Mouse (Mus musculus): ENCODE results near the gene Lrrc43. TPM values are rescaled to one million over a fixed set of nuclear protein-coding genes. Genes with fewer than 3 reads are reported as not detected.

Gene Lrrc43
- total and polyA plus RNA-seq, 3 experiments, result not detected

Other genes starting within 250 kb of the Lrrc43 start
- gene Wdr66, start 237.2 kb upstream of the Lrrc43 start, total RNA-seq (2012; rRNA removed), result 0.13 and 0.21 TPM in 2 replicates
- gene Wdr66, start 237.2 kb upstream of the Lrrc43 start, total RNA-seq (2014; rRNA removed), result 0.21 TPM in 1 of 2 replicates, not detected in the other
- gene Wdr66, start 237.2 kb upstream of the Lrrc43 start, polyA plus RNA-seq (2012; ENCODE audit: insufficient read length, low read depth), result 0.34 and 0.55 TPM in 2 replicates
- gene Bcl7a, start 145.5 kb upstream of the Lrrc43 start, total RNA-seq (2012; rRNA removed), result 3.6 and 4.3 TPM in 2 replicates
- 1.9 and 2.3 TPM in 2 replicates for gene Bcl7a, start 145.5 kb upstream of the Lrrc43 start, total RNA-seq (2014; rRNA removed)
- 6.3 and 7.2 TPM in 2 replicates for gene Bcl7a, start 145.5 kb upstream of the Lrrc43 start, polyA plus RNA-seq (2012; ENCODE audit: insufficient read length, low read depth)
- 5.8 and 7.4 TPM in 2 replicates for gene Mlxip, start 94.5 kb upstream of the Lrrc43 start, total RNA-seq (2012; rRNA removed)
- gene Mlxip, start 94.5 kb upstream of the Lrrc43 start, total RNA-seq (2014; rRNA removed), result 4.3 and 4.4 TPM in 2 replicates
- gene Mlxip, start 94.5 kb upstream of the Lrrc43 start, polyA plus RNA-seq (2012; ENCODE audit: insufficient read length, low read depth), result 15.4 and 17.9 TPM in 2 replicates
- gene Il31, start 184 bp downstream of the Lrrc43 start, total RNA-seq (2012; rRNA removed), result not detected in 2 replicates
- gene Il31, start 184 bp downstream of the Lrrc43 start, total RNA-seq (2014; rRNA removed), result not detected in 2 replicates
- gene Il31, start 184 bp downstream of the Lrrc43 start, polyA plus RNA-seq (2012; ENCODE audit: insufficient read length, low read depth), result not detected in 2 replicates
- 0.17 and 0.30 TPM in 2 replicates for gene B3gnt4, start 21.2 kb downstream of the Lrrc43 start, total RNA-seq (2012; rRNA removed)
- not detected in 2 replicates for gene B3gnt4, start 21.2 kb downstream of the Lrrc43 start, total RNA-seq (2014; rRNA removed)
- not detected in 2 replicates for gene B3gnt4, start 21.2 kb downstream of the Lrrc43 start, polyA plus RNA-seq (2012; ENCODE audit: insufficient read length, low read depth)
- gene Diablo, start 34.9 kb downstream of the Lrrc43 start, total RNA-seq (2012; rRNA removed), result 37.7 and 41.8 TPM in 2 replicates
- 68.0 and 75.2 TPM in 2 replicates for gene Diablo, start 34.9 kb downstream of the Lrrc43 start, total RNA-seq (2014; rRNA removed)
- gene Diablo, start 34.9 kb downstream of the Lrrc43 start, polyA plus RNA-seq (2012; ENCODE audit: insufficient read length, low read depth), result 58.7 and 63.2 TPM in 2 replicates
- gene Gm49027, start 36.2 kb downstream of the Lrrc43 start, total RNA-seq (2012; rRNA removed), result 0.38 and 0.63 TPM in 2 replicates
- not detected in 2 replicates for gene Gm49027, start 36.2 kb downstream of the Lrrc43 start, total RNA-seq (2014; rRNA removed)
- not detected in 2 replicates for gene Gm49027, start 36.2 kb downstream of the Lrrc43 start, polyA plus RNA-seq (2012; ENCODE audit: insufficient read length, low read depth)
- gene Vps33a, start 83.7 kb downstream of the Lrrc43 start, total RNA-seq (2012; rRNA removed), result 21.0 and 24.8 TPM in 2 replicates
- gene Vps33a, start 83.7 kb downstream of the Lrrc43 start, total RNA-seq (2014; rRNA removed), result 17.0 and 17.1 TPM in 2 replicates
- 27.8 and 30.6 TPM in 2 replicates for gene Vps33a, start 83.7 kb downstream of the Lrrc43 start, polyA plus RNA-seq (2012; ENCODE audit: insufficient read length, low read depth)
- gene Clip1, start 195.3 kb downstream of the Lrrc43 start, total RNA-seq (2012; rRNA removed), result 26.7 and 28.1 TPM in 2 replicates
- gene Clip1, start 195.3 kb downstream of the Lrrc43 start, total RNA-seq (2014; rRNA removed), result 24.9 and 25.4 TPM in 2 replicates
- gene Clip1, start 195.3 kb downstream of the Lrrc43 start, polyA plus RNA-seq (2012; ENCODE audit: insufficient read length, low read depth), result 37.1 and 42.9 TPM in 2 replicates
- gene Zcchc8, start 231.8 kb downstream of the Lrrc43 start, total RNA-seq (2012; rRNA removed), result 15.2 and 17.0 TPM in 2 replicates
- 24.4 and 31.8 TPM in 2 replicates for gene Zcchc8, start 231.8 kb downstream of the Lrrc43 start, total RNA-seq (2014; rRNA removed)
- gene Zcchc8, start 231.8 kb downstream of the Lrrc43 start, polyA plus RNA-seq (2012; ENCODE audit: insufficient read length, low read depth), result 60.7 and 77.2 TPM in 2 replicates